Mouse (Mus musculus) hematopoietic stem cell, adult 5-6 weeks (primary cell): ENCODE data around the gene Rundc3a. TPM values are rescaled to one million over a fixed set of nuclear protein-coding genes. Genes with fewer than 3 reads are reported as not detected.
"Not testable (repeated sequence)": the region's sequence is repeated elsewhere in the genome, so short reads cannot be mapped to it uniquely, and the experiment has no call there.

ENCODE experiments used
- ATAC-seq, 2 experiments: fragments of 125-278 bp in 1 of 2; replicated peaks in 1 of 2; 2 replicates each; pipeline ENCODE4 v1.8.0; 2016 to 2017; ENCODE audit warnings: inconsistent platforms in 2 of 2, mild to moderate bottlenecking in 2 of 2, moderate number of reproducible peaks in 2 of 2, low read depth in 1 of 2, moderate TSS enrichment in 1 of 2; ENCODE audit not compliant: low FRiP score in 2 of 2, poor library complexity in 2 of 2, severe bottlenecking in 2 of 2, insufficient read depth in 1 of 2, low TSS enrichment in 1 of 2
- total RNA-seq: library from RNA; stranded (forward); fragments of 172-1452, 232-1000 nt; gene quantifications from 2 replicates; pipeline ENCODE4 v1.2.3, GENCODE M21; 2017

Rundc3a gene
- total RNA-seq, 1 experiment from 2014 or later, result 1.5 TPM

DNA sequence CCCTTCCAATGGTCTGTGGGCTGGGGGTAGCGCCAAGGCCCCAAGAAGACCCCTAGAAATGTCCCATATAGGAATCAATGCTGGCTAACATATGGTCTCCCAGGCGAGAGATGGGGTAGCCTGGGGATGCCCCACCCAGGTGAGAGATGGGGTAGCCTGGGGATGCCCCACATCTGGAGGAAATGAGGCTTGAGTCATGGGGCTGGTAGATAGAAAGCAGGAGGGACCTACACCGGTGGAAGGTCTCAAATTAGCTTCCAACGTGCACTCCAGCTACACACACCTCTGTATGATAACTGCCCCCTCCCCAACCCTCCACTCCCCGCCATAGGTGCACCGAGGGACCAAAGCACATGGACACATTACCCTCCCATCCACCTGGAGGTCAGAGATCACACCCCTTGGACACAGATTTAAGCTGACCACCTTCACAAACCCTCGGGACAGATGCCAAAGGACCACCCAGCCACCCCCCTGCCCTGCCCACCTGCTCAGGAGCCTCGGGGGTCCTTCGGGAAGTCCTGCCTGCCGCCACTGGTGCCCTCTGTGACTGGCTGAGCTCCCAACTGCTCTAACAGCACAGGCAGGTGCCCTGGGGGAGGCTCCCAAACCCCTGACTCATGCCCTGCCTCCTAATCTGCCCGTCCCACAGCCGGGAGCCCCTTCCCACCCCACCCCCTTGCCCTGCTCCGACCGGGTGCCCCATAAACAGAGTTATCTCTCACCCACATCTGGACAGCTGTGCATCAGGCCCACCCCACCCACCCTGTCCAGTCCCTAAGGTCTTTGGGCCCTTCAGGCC is 28.4 kb upstream of the Rundc3a start:
- ATAC-seq, result no peak

DNA sequence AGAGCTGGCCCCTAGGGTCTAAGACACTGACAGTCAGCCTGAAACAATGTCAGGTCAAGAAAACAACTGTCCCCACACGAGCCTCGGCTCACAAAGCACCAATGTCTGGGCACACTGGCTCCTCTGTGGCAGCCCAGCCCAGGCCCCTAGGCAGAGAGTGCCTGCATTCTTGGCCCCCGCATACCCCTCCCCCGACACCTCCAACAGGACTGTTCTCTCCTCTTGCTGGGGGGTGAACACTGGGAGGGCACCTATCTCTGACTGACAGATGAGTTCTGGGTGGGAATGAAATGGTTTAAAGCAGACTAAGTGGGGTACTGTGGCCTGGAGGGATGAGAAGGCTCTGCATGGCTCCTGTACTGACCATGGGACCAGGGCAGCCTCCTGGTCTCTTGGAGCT is 27.5 kb upstream of the Rundc3a start:
- no peak for ATAC-seq

DNA sequence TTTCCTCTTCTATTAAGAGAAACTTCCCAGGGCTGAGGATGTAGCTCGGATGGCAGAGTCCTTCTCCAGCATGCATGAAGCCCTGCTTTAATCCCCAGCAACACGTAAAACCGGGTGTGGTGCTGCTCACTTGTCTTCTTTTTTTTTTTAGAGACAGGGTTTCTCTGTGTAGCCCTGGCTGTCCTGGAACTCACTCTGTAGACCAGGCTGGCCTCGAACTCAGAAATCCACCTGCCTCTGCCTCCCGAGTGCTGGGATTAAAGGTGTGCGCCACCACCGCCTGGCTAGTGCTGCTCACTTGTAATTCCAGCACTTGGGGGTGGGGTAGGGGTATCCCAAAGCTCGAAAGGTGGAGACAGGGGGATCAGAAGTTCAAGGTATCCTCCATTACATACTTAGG is 27.1 kb upstream of the Rundc3a start, which contains the start of gene Slc4a1:
Gene Slc4a1 (minus strand): TSS at position 101 of the 400 bp plus-strand sequence.
- not testable (repeated sequence) for ATAC-seq

DNA sequence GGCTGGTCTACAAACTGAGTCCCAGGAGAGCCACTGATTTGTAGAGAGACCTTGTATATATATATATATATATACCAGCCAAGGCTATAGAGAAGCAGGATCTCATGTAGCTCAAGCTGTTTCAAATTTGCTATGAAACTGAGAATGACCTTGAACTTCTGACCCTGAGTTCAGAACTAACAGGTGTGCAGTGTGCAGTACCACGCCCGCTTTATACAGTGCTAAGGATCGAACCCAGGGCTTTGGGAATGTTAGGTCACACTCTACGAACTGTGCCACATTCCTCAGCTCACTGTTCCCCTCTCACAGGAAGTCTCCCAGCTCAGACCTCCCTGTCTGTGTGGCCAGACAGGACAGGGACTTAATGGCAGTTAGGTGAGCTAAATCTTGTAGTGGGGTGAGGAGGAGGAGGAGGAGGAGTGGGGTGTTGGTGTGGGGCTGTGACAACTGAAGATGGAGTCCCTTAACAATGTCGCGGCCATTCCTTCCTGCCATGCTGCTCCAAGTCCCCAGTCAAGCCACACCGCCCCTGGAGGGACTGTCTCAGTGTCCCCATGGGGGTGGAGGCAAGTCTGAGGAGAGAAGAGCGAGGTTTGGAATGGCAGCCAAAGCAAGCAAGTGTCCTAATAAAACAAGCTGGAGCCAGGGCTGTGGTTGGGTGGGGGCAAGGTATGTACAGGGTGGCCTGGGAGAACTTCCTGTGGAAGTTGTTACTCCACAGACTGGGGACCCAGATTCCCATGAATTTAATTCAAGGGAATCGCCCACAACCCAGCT is 25.5 kb upstream of the Rundc3a start:
- ATAC-seq, result no peak

DNA sequence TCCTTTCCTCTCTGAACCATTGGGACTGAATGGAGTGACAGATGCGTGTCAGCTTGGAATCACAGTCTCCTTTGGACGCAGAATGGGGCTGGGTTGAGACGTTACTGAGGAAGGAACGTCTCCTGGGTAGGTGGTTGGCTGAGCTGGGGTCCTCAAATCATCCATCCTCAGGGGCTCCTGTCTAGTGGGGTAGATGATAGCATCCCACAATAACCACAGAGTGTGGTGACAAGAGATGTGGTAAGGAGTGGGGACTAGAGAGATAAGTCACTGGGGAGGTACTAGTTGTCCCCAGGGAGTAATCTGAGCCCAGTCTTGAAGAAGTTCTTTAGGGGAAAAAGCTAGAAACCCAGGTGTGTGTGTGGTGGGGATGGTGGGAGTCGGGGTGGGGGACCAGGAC is 24.9 kb upstream of the Rundc3a start:
- no peak for ATAC-seq

DNA sequence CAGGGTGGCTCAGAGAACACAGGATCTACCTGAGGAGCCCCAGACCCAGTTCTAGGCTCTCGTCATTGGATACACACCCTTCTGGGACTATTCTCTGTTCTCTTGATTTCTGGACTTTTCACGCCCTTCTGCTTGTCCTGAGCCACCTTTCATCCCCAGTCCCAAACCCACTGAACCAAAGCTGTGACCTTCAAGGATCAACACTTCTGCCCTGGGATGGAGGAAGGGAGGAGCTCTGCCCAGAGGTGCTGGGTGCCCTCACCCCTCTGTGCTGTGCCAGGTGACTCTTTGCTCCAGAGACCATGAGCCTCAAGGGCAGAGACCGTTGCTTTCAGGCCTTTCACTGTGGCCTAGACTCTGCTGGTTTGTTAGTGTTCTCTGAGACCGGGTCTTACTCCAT is 23.9 kb upstream of the Rundc3a start:
- ATAC-seq, result no peak

DNA sequence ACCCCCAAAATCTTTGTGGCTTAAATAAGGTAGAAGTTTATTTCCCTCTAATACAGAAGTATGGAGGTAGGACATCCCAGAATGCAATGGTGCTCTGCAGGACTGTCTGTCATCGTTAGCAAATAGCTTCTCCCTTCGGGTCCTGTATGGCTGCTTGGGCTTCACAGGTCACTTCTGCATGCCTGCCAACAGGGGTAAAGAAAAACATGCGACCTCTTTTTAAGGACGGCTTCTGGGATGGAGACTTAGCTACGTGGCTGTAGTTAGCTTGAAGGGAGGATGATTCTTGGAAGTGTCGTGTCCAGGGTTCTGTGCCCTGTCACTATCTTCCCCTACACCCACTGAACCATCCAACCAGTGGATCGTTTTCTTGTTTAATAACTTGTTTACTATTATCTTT is 22.9 kb upstream of the Rundc3a start:
- no peak for ATAC-seq

DNA sequence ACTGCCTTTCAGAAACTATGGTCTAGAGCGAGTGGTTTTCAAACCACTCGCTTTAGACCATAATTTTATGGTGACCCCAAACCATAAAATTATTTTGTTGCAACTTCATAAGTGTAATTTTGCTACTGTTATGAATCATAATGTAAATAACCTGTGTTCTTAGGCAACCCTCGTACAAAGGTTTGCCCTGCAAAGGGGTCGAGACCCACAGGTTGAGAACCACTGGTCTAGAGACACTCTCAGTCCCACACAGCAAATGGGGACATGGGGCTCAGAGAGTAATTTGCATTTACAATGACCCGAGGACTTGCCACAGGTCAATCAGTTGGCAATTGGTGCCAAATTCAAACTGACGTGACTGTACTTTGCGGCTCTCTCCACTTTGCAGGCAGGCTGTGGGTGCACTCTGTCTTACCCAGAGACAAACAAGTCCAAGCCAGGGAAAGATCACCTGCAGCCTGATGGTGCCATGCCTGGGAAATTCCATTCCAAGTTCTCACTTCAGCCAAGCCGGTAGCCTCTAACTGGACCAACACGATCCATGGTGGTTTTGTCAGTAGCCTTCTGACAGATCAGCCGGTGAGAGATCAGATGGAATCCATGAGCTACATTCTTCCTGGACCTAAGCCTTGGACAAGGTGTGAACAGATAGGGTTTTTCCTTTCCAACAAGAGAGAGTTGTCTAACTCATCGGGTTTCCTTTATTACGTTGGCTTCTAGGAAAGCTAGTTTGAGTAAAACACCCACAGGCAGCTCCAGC is 21.1 kb upstream of the Rundc3a start:
- no peak for ATAC-seq

DNA sequence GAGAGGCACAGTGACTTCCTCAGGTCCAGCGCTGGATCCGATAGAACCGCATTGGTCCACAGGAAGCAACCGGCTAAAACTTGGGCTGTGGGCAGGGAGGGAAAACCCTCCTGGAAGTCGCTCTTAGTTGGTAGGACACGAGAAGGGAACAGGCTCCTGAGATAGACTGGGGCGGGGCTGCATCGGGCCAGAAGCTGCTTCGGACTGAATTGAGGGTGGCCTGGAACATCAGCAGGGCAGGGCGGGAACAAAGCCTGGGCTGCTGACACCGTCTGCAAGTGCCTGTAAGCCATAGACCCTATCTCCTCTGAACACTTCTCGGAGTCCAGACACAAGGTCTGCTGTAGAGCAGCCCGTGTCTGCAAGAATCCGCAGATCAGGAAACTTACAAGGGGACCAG is 20.3 kb upstream of the Rundc3a start:
- ATAC-seq, result no peak

DNA sequence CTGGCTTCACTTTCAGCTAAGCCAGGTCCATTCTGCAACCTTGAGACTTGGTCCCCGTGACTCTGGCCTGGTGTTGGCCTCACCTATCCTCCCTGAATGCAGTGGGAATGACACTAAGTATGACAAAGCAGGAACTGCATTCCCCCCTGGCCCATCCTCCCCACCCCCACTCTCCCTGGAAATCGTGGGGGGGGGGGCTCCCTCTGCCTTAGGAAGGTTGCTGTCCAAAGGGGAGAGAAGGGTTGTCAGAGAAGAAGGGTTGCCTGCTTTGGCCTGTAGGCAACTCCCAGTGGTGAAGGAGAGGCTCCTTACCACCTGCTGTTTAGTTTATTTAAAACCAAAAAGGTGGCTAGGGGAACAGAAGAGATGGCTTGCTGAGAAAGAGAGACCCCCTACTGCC is 19.6 kb upstream of the Rundc3a start:
- no peak for ATAC-seq

DNA sequence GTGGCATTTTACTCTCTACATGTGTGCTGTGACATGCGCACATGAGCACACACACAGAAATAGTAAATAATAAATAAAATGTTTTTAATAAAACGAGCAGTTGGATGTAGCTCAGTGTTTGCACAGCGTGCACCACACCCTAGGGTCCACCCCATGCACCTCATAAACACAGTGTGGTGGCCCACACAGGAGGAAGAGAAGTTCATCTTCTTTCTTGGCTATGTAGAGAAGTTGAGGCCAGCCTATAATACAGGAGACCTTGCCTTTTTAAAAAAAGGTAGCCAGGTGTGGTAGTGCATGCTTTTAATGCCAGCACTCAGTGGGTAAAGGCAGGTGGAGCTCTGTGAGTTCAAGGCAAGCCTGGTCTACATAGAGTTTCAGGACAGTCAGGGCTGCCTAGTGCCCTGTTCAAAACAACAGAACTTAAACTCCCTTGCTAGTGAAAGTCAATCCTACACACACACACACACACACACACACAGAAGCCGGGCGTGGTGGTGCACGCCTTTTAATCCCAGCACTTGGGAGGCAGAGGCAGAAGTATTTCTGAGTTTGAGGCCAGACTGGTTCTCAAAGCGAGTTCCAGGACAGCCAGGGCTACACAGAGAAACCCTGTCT is 19.0 kb upstream of the Rundc3a start:
- no peak for ATAC-seq

DNA sequence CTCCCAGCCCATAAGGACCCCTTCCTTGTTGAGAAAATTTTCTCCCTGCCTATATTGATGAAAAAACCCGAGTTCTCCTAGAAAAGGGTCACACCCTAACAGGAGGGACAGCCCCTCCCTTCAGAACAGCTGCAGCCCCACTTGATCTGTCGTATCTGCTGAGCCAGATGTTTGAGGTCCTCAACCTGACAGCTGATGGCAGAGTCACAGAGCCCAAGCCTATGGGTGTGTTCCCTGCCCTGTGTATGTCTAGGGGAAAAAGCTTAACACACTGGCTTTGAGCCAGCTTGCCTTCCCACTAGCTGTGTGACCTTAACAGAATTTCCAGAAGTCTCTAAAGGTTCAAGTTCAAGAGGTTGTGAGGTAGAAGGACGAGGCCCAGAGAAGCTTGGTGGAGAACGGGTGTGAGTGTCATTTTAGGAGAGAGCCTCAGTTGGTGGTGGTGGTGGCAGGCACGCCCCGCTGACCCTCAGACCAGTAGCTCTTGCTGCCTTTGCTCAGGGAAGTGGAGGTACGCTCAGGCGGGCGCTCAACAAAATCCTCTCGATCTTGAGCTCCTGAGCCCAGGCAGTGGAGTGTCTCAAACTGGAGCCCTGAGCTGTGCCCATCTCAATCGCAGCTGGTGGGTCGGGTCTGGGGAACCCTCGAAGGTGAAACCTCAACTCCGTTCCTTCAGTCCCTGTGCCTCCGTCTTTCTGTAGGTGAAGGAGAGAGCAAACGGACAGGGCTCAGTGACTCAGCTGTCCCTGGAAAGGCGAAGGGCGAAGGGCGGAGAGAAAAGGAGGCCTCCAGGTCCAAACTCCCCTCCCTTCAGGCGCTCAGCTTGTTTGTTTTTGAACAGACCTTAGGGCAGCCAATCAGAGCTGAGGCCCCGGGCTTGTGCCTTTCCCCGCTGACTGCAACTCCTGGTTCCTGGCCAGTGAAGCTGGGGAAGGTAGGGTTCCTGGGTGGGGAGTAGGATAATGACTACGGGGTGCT is 17.7 kb upstream of the Rundc3a start:
- ATAC-seq, result peak; percentile 7 to 63; a peak in 2 of 4 replicates

DNA sequence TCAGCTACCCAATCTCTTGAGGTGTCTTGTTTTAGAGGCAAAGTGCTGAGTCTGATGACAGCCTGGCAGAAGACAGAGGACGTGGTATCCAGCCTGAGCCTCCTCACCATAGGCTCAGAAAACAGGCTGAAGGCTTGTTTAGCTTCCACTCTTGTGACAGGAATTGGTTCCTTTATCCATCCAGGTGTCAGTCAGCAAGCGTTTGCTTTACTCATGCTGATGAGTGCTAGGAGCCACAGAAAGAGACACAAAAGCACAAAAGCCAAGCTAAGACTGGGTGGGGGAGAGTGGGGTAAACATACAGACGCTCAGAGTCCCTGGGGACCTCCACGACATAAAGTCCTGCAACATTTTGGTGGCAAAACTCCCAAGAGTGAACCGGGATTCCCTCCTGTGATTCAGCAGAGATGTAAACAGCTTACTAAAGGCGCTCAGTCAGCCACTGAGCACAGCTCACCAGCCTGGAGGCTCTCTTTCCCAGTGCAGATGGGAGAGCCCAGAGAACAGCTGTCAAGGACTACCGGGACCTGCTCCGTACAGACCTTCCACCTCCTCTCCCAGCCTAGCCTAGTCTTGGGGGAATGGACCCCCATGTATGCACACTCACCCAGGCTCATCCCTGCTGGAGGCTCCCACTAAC is 16.9 kb upstream of the Rundc3a start:
- no peak for ATAC-seq

DNA sequence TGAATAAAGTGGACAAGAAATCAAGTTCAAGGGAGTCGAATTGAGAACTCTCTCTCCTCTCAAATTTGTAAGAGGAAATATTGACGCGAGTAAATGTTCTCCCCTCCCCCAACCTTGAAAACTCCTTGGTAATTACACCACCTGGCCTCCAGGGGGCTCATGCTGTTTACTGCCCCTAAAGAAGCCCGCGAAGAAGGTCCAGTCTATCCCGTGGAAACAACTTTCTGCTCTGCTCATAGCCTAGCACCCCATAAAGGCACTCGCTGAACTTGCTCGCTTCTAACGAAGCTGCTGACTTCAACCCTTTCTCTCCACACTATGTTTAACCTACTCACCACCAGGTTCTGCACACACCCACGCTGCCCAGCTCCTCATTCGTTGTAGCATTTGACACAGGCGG is 16.0 kb upstream of the Rundc3a start:
- no peak for ATAC-seq

DNA sequence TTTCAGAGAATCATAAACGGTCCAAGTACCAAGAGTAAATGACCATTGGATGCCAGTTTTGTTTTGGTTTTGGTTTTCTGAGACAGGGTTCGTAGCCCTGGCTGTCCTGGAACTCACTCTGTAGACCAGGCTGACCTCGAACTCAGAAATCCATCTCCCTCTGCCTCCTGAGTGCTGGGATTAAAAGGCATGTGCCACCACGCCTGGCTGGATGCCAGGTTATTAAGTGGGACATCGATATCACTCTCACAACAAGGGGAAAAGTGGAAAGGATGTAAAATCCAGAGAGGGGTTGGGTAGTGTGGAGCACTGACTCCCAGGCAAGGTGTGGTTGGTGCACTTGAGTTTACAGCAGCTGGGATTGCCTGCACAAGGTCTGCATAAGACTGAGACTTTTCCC is 13.1 kb upstream of the Rundc3a start:
- ATAC-seq, result no peak
